Mouse (Mus musculus) lung, embryonic 15.5 days (tissue): ENCODE results near the gene Cntfr. TPM values are rescaled to one million over a fixed set of nuclear protein-coding genes. Genes with fewer than 3 reads are reported as not detected.

Source experiments
- ATAC-seq: fragments of 200-750 bp; cut with Nextera tagmentation; 2 replicates; pipeline ENCODE4 v1.8.0; 2017; ENCODE audit warnings: moderate number of reproducible peaks, borderline replicate concordance; ENCODE audit not compliant: low FRiP score, low TSS enrichment; ENCODE audit errors: extremely low read depth
- H3K27ac ChIP-seq: fragments of 300-500 bp; sonication (generic); 2 replicates; pipeline ENCODE4 v1.5.1; 2015; ENCODE audit warnings: moderate library complexity, mild to moderate bottlenecking, inconsistent platforms
- H3K27me3 ChIP-seq: fragments of 300-500 bp; sonication (generic); 2 replicates; pipeline ENCODE4 v1.6.1; 2015; ENCODE audit warnings: inconsistent platforms
- H3K36me3 ChIP-seq: fragments of 300-500 bp; sonication (generic); 2 replicates; pipeline ENCODE4 v1.6.1; 2015; ENCODE audit warnings: inconsistent platforms
- H3K4me1 ChIP-seq: fragments of 300-500 bp; sonication (generic); 2 replicates; pipeline ENCODE4 v1.6.1; 2015; ENCODE audit warnings: inconsistent platforms
- H3K4me2 ChIP-seq: fragments of 300-500 bp; sonication (generic); 2 replicates; pipeline ENCODE4 v1.6.1; 2015; ENCODE audit warnings: inconsistent platforms, mild to moderate bottlenecking, moderate library complexity
- H3K4me3 ChIP-seq: fragments of 300-500 bp; sonication (generic); 2 replicates; pipeline ENCODE4 v1.5.1; 2015; ENCODE audit warnings: mild to moderate bottlenecking, inconsistent platforms
- H3K9ac ChIP-seq: fragments of 300-500 bp; sonication (generic); 2 replicates; pipeline ENCODE4 v1.6.1; 2015; ENCODE audit warnings: inconsistent platforms
- H3K9me3 ChIP-seq: fragments of 300-500 bp; sonication (generic); 2 replicates; pipeline ENCODE4 v1.6.1; 2016; ENCODE audit warnings: inconsistent platforms
- WGBS: fragments of 180-500 bp; shearing (Covaris S2); methylation state at CpG from one replicate; pipeline ENCODE4 v1.1.7; 2015; 5-methylcytosine and 5-hydroxymethylcytosine counted together
- polyA plus RNA-seq: library from polyadenylated mRNA; unstranded; fragments of >200 nt; fragmentation: Nextera tagmentation; extraction: Ambion mirVana; gene quantifications from 2 replicates; pipeline ENCODE4 v1.2.1, GENCODE M21; 2015

Gene Cntfr
- polyA plus RNA-seq, 1 experiment from 2014 or later, result 7.8 TPM

GRCm38 (mm10) chr4:41618916-41619746, 77.8 kb downstream of the Cntfr start:
- no peak overlapping the region for H3K27ac ChIP-seq
- H3K9me3 ChIP-seq, result no peaks in the 10 kb centered on the region
- no peak overlapping the region for H3K4me2 ChIP-seq
- H3K27me3 ChIP-seq, result no peaks in the 10 kb centered on the region
- no peaks in the 10 kb centered on the region for H3K36me3 ChIP-seq
- WGBS, result 49% methylated on average over 12 of the region's 12 CpGs
- no peak overlapping the region for H3K4me3 ChIP-seq
- ATAC-seq, result no peak
- no peak overlapping the region for H3K9ac ChIP-seq
- H3K4me1 ChIP-seq, result no peaks in the 10 kb centered on the region

GRCm38 (mm10) chr4:41615661-41616599, 81.0 kb downstream of the Cntfr start:
- Histone ChIP-seq H3K27ac (no peak overlapping the region), H3K4me3 (no peak overlapping the region), H3K4me2 (no peak overlapping the region), H3K4me1 (no peaks in the 10 kb centered on the region), H3K36me3 (no peaks in the 10 kb centered on the region), H3K27me3 (no peaks in the 10 kb centered on the region), H3K9me3 (no peaks in the 10 kb centered on the region), H3K9ac (no peak overlapping the region)
- peak; percentile 54; the same call in 1 of the 2 replicates for ATAC-seq
- WGBS, result 49% methylated on average over 9 of the region's 9 CpGs

- Histone ChIP-seq H3K4me1 (no peaks in the 10 kb centered on the region; the same call in 1 of the 2 replicates), H3K4me2 (no peak overlapping the region), H3K9me3 (no peaks in the 10 kb centered on the region), H3K27me3 (no peaks in the 10 kb centered on the region), H3K4me3 (no peak overlapping the region), H3K36me3 (no peaks in the 10 kb centered on the region), H3K27ac (no peak overlapping the region), H3K9ac (no peak overlapping the region)
- no peak for ATAC-seq
- WGBS, result 6% methylated on average over 7 of the region's 7 CpGs
These were observed 82.7 kb downstream of the Cntfr start for GRCm38 (mm10) chr4:41614156-41614555.

- Histone ChIP-seq H3K9ac (no peak overlapping the region), H3K4me2 (no peak overlapping the region), H3K4me1 (no peaks in the 10 kb centered on the region; the same call in 1 of the 2 replicates), H3K9me3 (no peaks in the 10 kb centered on the region), H3K36me3 (no peaks in the 10 kb centered on the region), H3K27ac (no peak overlapping the region), H3K27me3 (no peaks in the 10 kb centered on the region), H3K4me3 (no peak overlapping the region)
- WGBS, result 47% methylated on average over 8 of the region's 8 CpGs
- no peak for ATAC-seq
These were observed 84.7 kb downstream of the Cntfr start for GRCm38 (mm10) chr4:41612166-41612565.

GRCm38 (mm10) chr4:41610594-41610980, 86.3 kb downstream of the Cntfr start:
- no peak overlapping the region for H3K27ac ChIP-seq
- no peaks in the 10 kb centered on the region for H3K27me3 ChIP-seq
- no peak overlapping the region for H3K9ac ChIP-seq
- H3K9me3 ChIP-seq, result no peaks in the 10 kb centered on the region
- H3K36me3 ChIP-seq, result no peaks in the 10 kb centered on the region
- H3K4me3 ChIP-seq, result no peak overlapping the region
- H3K4me1 ChIP-seq, result no peaks in the 10 kb centered on the region; the same call in 1 of the 2 replicates
- H3K4me2 ChIP-seq, result no peak overlapping the region
- no peak for ATAC-seq
- WGBS, result 35% methylated on average over 6 of the region's 6 CpGs

- no peaks in the 10 kb centered on the region for H3K9me3 ChIP-seq
- no peaks in the 10 kb centered on the region for H3K36me3 ChIP-seq
- 79% methylated on average over 10 of the region's 10 CpGs for WGBS
- H3K27ac ChIP-seq, result no peak overlapping the region
- no peak for ATAC-seq
- no peaks in the 10 kb centered on the region; the same call in 1 of the 2 replicates for H3K4me1 ChIP-seq
- no peak overlapping the region for H3K4me2 ChIP-seq
- H3K9ac ChIP-seq, result no peak overlapping the region
- no peaks in the 10 kb centered on the region for H3K27me3 ChIP-seq
- H3K4me3 ChIP-seq, result no peak overlapping the region
These were observed 87.0 kb downstream of the Cntfr start for GRCm38 (mm10) chr4:41609681-41610593.

Other genes starting within 250 kb of the Cntfr start
- gene Kif24, start 232.2 kb downstream of the Cntfr start, polyA plus RNA-seq, result 8.2 and 8.3 TPM in 2 replicates
- 48.2 and 49.0 TPM in 2 replicates for gene Nudt2, start 231.9 kb downstream of the Cntfr start, polyA plus RNA-seq
- 3.5 and 4.2 TPM in 2 replicates for gene AI464131, start 194.0 kb downstream of the Cntfr start, polyA plus RNA-seq
- gene 1110017D15Rik, start 179.8 kb downstream of the Cntfr start, polyA plus RNA-seq, result 6.4 and 7.3 TPM in 2 replicates
- 2.0 and 2.2 TPM in 2 replicates for gene Fam219a, start 127.6 kb downstream of the Cntfr start, polyA plus RNA-seq
- 2.9 and 3.3 TPM in 2 replicates for gene Dnaic1, start 127.3 kb downstream of the Cntfr start, polyA plus RNA-seq
- gene Enho, start 56.8 kb downstream of the Cntfr start, polyA plus RNA-seq, result 8.1 and 9.7 TPM in 2 replicates
- 131 and 136 TPM in 2 replicates for gene Il11ra1, start 2.9 kb upstream of the Cntfr start, polyA plus RNA-seq
- 80.4 and 89.8 TPM in 2 replicates for gene Rpp25l, start 16.4 kb upstream of the Cntfr start, polyA plus RNA-seq
- gene Dctn3, start 26.1 kb upstream of the Cntfr start, polyA plus RNA-seq, result 133 and 136 TPM in 2 replicates
- gene Arid3c, start 34.1 kb upstream of the Cntfr start, polyA plus RNA-seq, result not detected in 2 replicates
- gene Galt, start 58.1 kb upstream of the Cntfr start, polyA plus RNA-seq, result 29.2 and 30.8 TPM in 2 replicates
- gene Sigmar1, start 59.1 kb upstream of the Cntfr start, polyA plus RNA-seq, result 75.5 and 80.2 TPM in 2 replicates
- 28.8 and 30.5 TPM in 2 replicates for gene Ccl27a, start 77.2 kb upstream of the Cntfr start, polyA plus RNA-seq
- 26.8 and 44.4 TPM in 2 replicates for gene Gm21541, start 206.5 kb upstream of the Cntfr start, polyA plus RNA-seq
- gene Gm20878, start 244.5 kb upstream of the Cntfr start, polyA plus RNA-seq, result 1.7 TPM in 2 replicates